Mouse (Mus musculus): ENCODE data around the gene Csf2rb2. TPM values are rescaled to one million over a fixed set of nuclear protein-coding genes. Genes with fewer than 3 reads are reported as not detected.
"Not testable (repeated sequence)": the region's sequence is repeated elsewhere in the genome, so short reads cannot be mapped to it uniquely, and the experiment has no call there.

Gene Csf2rb2
- 0.21 and 0.34 TPM in 2 replicates for polyA plus RNA-seq (2015; fragmentation: Nextera tagmentation; extraction: Ambion mirVana)

DNA sequence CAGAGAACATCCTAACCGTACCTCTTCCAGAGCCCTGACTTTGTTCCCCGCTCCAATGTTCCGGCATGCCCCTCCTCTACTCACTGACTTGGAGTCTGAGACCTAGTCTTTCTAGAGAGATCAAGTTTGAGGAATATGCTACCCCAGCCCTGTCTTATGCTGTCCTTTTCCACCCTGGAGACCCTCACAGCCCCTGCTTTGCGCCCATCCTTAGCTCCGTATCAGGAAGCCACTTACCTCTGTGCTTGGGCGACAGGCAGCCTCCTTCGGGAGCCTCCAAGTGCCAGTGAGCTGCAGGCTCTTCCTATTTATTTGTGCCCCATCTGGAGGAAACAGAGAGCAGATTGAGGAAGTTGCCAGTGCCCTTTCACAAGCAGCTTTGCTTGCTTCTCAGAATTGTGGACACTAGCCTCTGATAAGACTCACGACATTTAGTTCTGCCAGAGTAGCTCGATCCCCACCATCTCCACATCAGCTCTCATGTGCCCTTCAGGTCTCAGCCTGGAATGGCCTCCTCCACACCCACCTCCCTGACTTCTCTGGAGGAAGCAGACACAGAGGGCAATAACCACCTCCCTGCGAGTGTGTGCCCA is at the start of gene Csf2rb2:
Gene Csf2rb2, minus strand, starts transcription at position 381 of the 593 bp plus-strand sequence.
- Histone ChIP-seq H3K36me3 (no peaks in the 10 kb centered on the region), H3K4me2 (no peak within 1 kb of the TSS)

DNA sequence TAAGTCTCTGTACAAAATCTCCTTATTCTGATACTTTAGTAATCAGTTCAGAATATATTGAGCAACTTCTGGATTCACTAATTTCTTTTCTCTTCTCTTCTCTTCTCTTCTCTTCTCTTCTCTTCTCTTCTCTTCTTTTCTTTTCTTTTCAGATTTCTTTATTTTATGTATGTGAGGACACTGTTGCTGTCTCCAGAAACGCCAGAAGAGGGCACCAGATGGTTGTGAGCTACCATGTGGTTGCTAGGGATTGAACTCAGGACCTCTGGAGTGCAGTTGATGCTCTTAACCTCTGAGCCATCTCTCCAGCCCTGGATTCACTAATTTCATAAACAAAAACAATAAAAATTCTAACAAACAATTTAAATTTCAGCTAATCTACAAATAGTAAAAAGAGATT is 49.4 kb upstream of the Csf2rb2 start:
- Histone ChIP-seq H3K4me1 (replicated peaks) (no peaks in the 10 kb centered on the region), H3K4me2 (no peak overlapping the region), H3K4me3 (no peak overlapping the region), H3K27me3 (no peaks in the 10 kb centered on the region), H3K36me3 (no peaks in the 10 kb centered on the region), H3K27ac (replicated peaks) (no peak overlapping the region), H3K9ac (no peak overlapping the region), H3K9me3 (no peaks in the 10 kb centered on the region)
- 3% methylated on average over 1 of the region's 1 CpGs for WGBS
- no peak for ATAC-seq (ENCODE audit: low FRiP score, low read depth)

More for the DNA sequence above, at the start of gene Csf2rb2:
- H3K27ac ChIP-seq (replicated peaks) = no peak within 1 kb of the TSS
- H3K4me1 ChIP-seq (replicated peaks) = no peaks in the 10 kb centered on the region
- no peaks in the 10 kb centered on the region for H3K9me3 ChIP-seq
- no peaks in the 10 kb centered on the region for H3K27me3 ChIP-seq
- H3K4me3 ChIP-seq = no peak within 1 kb of the TSS
- H3K9ac ChIP-seq = no peak within 1 kb of the TSS
- 84% methylated on average over 10 of the region's 10 CpGs for WGBS
- ATAC-seq (ENCODE audit: low FRiP score, low read depth) = no peak

DNA sequence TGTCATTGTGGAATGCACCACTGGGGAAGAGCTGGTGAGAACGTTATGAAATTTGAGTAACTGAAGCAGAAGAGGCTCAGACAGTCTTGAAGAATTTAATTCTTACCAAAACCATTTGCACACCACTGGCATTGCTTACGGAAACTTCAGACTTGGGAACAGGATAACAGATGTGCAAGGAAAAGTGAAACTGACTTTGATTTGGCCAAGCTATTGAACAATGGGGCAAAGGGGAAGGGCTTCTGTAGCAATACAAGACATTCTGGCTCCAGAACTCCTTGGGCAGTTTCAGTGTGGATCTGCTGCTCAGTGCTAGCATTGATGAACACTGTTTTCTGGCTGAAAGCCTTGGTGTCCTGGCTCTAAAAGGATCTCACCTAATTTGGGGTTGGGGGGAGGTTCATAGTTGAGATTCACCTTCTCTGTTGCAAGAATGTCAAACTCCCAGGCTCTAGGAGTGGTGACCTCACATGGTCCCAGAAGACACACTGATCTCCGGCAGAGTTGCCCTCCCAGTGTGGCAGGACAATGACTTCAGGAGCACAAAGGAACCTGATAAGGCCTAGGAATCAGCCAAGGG is 46.2 kb upstream of the Csf2rb2 start:
- Histone ChIP-seq H3K4me3 (no peak overlapping the region), H3K9ac (no peak overlapping the region), H3K4me1 (replicated peaks) (no peaks in the 10 kb centered on the region), H3K36me3 (no peaks in the 10 kb centered on the region), H3K4me2 (no peak overlapping the region), H3K9me3 (no peaks in the 10 kb centered on the region), H3K27me3 (no peaks in the 10 kb centered on the region), H3K27ac (replicated peaks) (no peak overlapping the region)
- ATAC-seq (ENCODE audit: low FRiP score, low read depth) = no peak
- 65% methylated on average over 3 of the region's 3 CpGs for WGBS

DNA sequence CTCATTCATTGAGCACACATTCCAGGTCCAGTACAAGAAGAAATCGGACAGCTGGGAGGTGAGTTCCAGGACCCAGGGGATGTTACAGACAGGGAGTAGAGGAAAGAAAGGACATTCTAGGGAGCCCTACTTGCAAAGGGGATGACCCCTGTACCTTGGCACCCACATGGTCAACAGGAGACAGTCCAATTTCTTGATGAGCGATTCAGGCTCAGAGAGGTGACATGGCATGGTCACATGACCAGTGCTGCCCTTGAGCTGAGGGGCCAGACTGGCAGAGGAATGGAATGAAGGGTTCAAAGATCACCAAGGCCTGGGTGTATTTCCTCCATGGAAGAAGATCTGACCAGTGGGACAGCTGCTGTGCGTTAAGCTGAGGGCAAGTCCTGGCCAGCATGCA is 39.0 kb upstream of the Csf2rb2 start:
- no peaks in the 10 kb centered on the region for H3K36me3 ChIP-seq
- H3K27ac ChIP-seq (replicated peaks) = no peak overlapping the region
- no peak for ATAC-seq (ENCODE audit: low FRiP score, low read depth)
- WGBS = 98% methylated on average over 3 of the region's 3 CpGs
- H3K4me1 ChIP-seq (replicated peaks) = no peaks in the 10 kb centered on the region
- no peak overlapping the region for H3K9ac ChIP-seq
- no peaks in the 10 kb centered on the region for H3K9me3 ChIP-seq
- no peak overlapping the region for H3K4me2 ChIP-seq
- no peak overlapping the region for H3K4me3 ChIP-seq
- no peaks in the 10 kb centered on the region for H3K27me3 ChIP-seq

DNA sequence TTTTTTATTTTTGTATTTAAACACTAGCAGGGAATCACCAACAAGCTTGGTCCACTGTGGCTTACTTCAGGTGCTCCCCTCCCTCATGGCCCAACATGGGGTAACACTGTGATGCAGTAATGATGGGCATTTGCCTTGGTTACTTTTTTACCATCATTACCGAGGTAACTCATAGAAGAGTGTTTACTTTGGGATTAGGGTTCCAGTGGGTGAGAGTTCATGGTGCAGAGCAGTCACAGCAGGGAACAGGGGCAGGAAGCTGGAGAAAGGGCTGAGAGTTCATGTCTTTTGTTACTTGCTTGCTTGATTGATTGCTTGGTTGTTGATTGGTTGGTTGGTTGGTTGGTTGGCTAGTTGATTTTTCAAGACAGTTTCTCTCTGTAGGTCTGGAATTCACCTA is 38.2 kb upstream of the Csf2rb2 start:
- 18% methylated on average over 1 of the region's 1 CpGs for WGBS
- H3K36me3 ChIP-seq = no peaks in the 10 kb centered on the region
- H3K4me1 ChIP-seq (replicated peaks) = no peaks in the 10 kb centered on the region
- H3K9ac ChIP-seq = no peak overlapping the region
- H3K9me3 ChIP-seq = no peaks in the 10 kb centered on the region
- H3K27me3 ChIP-seq = no peaks in the 10 kb centered on the region
- no peak overlapping the region for H3K4me2 ChIP-seq
- no peak overlapping the region for H3K27ac ChIP-seq (replicated peaks)
- H3K4me3 ChIP-seq = no peak overlapping the region
- ATAC-seq (ENCODE audit: low FRiP score, low read depth) = no peak

DNA sequence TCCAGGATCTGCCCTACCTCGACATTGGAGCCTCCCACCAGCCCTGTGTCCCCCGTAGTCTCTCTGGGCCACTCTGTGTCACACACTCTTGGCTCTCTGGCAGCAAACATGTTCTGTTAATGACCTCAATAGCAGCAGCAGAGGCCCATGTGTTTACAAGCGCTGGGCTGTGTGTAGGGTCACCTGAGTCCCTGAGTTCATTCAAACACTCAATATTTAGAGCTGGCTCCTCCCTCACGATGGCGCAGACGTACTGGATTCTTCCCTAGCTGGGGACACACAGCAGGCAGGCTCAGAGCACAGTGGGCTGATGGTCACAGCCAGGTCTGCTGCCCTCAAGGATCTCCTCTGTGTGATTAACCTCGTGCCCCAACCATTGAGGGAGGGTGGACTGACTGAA is 35.4 kb upstream of the Csf2rb2 start:
- not testable (repeated sequence) for H3K4me2 ChIP-seq; ATAC-seq (ENCODE audit: low FRiP score, low read depth)
- whole genome bisulfite sequencing = 66% methylated on average over 7 of the region's 7 CpGs

DNA sequence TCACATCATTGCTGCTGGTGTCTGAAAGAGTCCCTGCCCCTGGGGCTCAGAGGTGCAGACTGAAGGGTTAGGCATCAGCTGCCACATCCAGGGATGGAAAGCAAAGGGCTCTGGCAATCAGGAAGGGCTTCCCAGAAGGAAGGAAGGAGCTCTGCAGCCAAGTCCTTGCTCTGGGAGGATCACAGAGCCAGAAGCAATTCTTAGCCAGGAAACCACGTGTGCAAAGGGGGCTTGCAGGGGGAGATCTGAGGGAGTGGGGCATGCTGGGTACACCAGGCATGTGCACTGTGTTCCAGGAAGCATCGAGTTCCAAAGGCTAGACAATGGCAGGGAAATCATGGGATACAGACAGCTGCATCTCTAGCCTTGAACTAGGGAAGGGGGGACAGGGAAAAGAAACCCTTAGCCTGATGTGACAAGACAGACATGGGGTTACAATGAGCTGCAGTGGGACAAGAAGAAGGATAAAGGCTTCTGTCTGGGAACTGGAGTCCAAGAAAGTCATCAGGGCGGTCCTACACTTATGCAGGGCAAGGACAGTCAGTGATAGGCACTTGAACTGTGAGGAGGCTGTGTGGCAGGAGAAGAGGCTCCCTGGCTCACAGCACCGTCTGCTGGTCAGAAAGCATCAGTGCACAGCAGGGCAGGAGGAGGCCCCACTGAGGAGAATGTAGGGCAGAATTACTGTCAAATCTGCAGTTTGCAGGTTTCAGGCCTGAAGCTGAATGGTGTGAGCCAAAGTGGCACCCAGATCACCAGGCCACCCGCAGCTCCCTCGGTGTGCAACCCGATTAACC is 34.3 kb upstream of the Csf2rb2 start:
- not testable (repeated sequence) for H3K36me3 ChIP-seq; H3K9me3 ChIP-seq; ATAC-seq (ENCODE audit: low FRiP score, low read depth); H3K27me3 ChIP-seq; H3K9ac ChIP-seq; H3K4me2 ChIP-seq; H3K4me3 ChIP-seq; H3K4me1 ChIP-seq (replicated peaks); H3K27ac ChIP-seq (replicated peaks)
- WGBS = 35% methylated on average over 7 of the region's 7 CpGs

More for the DNA sequence above, 35.4 kb upstream of the Csf2rb2 start:
- H3K4me3 ChIP-seq; H3K9ac ChIP-seq; H3K9me3 ChIP-seq; H3K27ac ChIP-seq (replicated peaks); H3K27me3 ChIP-seq; H3K36me3 ChIP-seq; H3K4me1 ChIP-seq (replicated peaks): not testable (repeated sequence)

DNA sequence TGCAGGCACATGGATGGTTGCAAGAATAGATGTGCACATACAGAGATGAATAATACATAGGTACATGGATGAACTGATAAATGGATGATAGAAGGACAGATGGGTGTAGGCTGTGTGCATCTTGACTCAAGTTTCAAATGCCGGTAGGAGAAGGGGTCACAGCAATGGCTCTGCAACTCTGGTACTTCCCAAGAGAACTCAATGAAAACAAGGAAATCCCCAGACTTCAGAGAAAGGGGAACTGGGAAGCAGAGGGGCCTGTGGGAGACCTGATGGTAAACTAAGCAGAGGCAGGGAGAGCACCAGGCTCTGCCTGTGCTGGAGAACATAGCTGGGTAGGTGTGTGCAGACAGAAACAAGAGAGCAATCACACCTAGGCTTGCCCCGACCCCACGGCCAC is 28.9 kb upstream of the Csf2rb2 start:
- no peaks in the 10 kb centered on the region for H3K9me3 ChIP-seq
- no peaks in the 10 kb centered on the region for H3K27me3 ChIP-seq
- no peak overlapping the region for H3K4me3 ChIP-seq
- no peak overlapping the region for H3K27ac ChIP-seq (replicated peaks)
- 85% methylated on average over 3 of the region's 3 CpGs for WGBS
- no peak overlapping the region for H3K4me2 ChIP-seq
- no peak overlapping the region for H3K9ac ChIP-seq
- H3K4me1 ChIP-seq (replicated peaks) = no peaks in the 10 kb centered on the region
- ATAC-seq (ENCODE audit: low FRiP score, low read depth) = no peak
- H3K36me3 ChIP-seq = no peaks in the 10 kb centered on the region

DNA sequence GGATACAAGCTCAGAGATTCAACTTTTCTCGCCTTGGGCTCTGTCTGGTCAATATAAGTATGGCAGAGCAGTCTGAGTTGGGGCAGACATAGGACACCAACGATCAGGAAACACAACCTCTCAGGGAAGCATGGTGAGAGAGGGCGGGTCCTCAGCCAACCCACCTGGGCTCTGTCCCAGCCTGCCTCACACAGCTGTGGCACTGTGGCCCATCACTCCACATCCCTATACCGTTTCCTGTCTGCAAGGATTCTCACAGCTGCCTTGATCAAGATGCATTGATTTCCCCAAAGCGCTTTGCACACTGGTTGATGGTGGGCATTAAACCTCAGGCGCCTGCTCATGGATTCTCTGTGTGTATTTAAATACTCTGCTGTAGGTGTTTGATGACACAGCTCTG is 27.5 kb upstream of the Csf2rb2 start:
- no peak for ATAC-seq (ENCODE audit: low FRiP score, low read depth)
- no peaks in the 10 kb centered on the region for H3K9me3 ChIP-seq
- H3K27me3 ChIP-seq = no peaks in the 10 kb centered on the region
- no peaks in the 10 kb centered on the region for H3K36me3 ChIP-seq
- H3K9ac ChIP-seq = no peak overlapping the region
- WGBS = 85% methylated on average over 6 of the region's 6 CpGs
- H3K4me2 ChIP-seq = no peak overlapping the region
- no peak overlapping the region for H3K27ac ChIP-seq (replicated peaks)
- no peak overlapping the region for H3K4me3 ChIP-seq
- no peaks in the 10 kb centered on the region for H3K4me1 ChIP-seq (replicated peaks)

DNA sequence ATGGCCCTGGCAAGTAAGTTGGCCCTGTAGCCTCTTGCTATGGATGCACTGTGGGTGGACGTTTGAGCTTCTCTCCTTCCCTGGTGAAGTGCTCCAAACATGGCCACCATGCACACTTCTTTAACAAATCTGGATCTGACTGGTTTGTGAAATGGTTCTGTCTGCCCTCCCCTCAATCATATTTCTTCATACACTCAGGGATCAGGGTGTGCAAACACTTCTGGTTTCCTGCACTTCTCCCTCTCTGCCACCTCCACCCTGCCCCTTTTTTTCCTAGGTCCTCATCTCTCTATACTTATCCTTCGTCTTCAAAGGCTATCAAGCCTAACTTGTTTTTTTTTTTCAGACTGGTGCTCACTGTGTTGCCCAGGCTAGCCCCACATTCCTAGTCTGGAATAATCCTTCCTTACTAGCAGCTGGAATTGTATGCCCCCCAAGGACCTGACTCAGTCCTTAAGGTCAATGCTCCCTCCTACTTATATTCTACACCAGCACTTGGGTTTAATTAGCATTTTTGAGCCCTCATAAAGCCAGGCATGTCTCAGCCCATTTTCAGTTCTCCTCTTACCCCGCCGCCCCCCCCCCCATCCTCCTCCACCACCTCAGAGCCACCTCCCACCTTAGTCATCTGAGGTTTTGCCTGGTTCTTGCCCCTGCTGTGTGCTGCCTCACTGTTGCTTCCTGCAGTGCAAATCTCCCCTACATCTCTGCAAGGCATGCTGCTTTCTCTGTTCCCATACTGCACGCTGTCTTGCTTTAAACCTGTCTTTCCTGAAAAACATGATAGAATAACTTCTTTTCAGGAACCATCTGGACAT is 26.2 kb upstream of the Csf2rb2 start:
- Histone ChIP-seq H3K4me3 (no peak overlapping the region), H3K27me3 (no peaks in the 10 kb centered on the region), H3K4me1 (replicated peaks) (no peaks in the 10 kb centered on the region), H3K9me3 (no peaks in the 10 kb centered on the region), H3K9ac (no peak overlapping the region), H3K36me3 (no peaks in the 10 kb centered on the region), H3K4me2 (no peak overlapping the region), H3K27ac (replicated peaks) (no peak overlapping the region)
- no peak for ATAC-seq (ENCODE audit: low FRiP score, low read depth)
- 83% methylated on average over 5 of the region's 5 CpGs for WGBS

DNA sequence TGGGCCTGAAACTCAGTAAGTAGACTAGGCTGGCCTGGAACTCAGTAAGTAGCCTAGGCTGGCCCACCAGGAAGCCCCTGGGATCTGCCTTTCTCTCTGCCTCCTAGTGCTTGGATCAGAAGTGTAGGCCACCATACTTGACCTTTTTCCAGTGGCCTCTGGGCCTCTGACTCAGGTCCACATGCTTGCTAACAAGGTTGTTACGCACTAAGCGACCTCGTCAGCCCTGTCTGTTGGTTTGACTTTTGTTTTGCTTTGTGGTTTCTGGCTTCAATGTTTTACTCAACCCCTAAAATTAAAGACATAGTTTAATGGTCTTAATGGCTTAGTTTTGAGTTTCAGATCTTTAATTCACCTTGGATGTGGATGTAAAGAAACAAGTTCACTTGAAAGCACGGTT is 25.2 kb upstream of the Csf2rb2 start:
- H3K4me2 ChIP-seq = no peak overlapping the region
- WGBS = 94% methylated on average over 4 of the region's 4 CpGs
- ATAC-seq (ENCODE audit: low FRiP score, low read depth) = no peak

DNA sequence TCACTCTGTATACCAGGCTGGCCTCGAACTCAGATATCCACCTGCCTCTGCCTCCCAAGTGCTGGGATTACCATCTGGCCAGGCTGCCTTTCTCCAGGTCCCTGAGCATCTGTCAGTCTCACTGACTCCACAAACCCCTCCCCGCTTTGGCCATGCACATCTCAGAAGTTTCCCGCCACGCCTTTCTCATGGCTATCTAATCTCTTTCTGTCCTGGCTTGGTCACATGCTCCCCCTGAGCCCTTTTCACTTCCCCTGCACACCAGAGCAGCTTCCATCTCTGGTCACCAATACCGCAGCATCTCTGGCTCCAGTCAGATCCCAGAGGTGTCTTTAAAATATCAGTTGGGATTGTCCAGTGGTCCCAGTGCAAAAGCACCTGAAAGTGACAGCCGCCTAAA is 24.5 kb upstream of the Csf2rb2 start:
- not testable (repeated sequence) for H3K4me1 ChIP-seq (replicated peaks); H3K36me3 ChIP-seq; H3K27ac ChIP-seq (replicated peaks); H3K27me3 ChIP-seq; H3K4me3 ChIP-seq; ATAC-seq (ENCODE audit: low FRiP score, low read depth); H3K4me2 ChIP-seq; H3K9ac ChIP-seq; H3K9me3 ChIP-seq
- 81% methylated on average over 6 of the region's 6 CpGs for WGBS

More for the DNA sequence above, 25.2 kb upstream of the Csf2rb2 start:
- Histone ChIP-seq H3K9ac (no peak overlapping the region), H3K27me3 (no peaks in the 10 kb centered on the region), H3K4me1 (replicated peaks) (no peaks in the 10 kb centered on the region), H3K4me3 (no peak overlapping the region), H3K36me3 (no peaks in the 10 kb centered on the region), H3K27ac (replicated peaks) (no peak overlapping the region), H3K9me3 (no peaks in the 10 kb centered on the region)
